Mouse (Mus musculus): Measurements from ENCODE around the gene Myf6.

Myf6 gene

GRCm38 (mm10) chr10:107494568-107494967 is at the start of gene Myf6:
TSS of gene Myf6 (minus strand) at chr10:107494737.
- in situ Hi-C loops (cut with MboI, MseI), result no loop called here

- in situ Hi-C loops (cut with MboI, MseI), result no loop called here
Observed at GRCm38 (mm10) chr10:107543026-107543425, 48.5 kb upstream of the Myf6 start.

- in situ Hi-C loops (cut with MboI, MseI), result no loop called here
Observed at GRCm38 (mm10) chr10:107528758-107529157, 34.2 kb upstream of the Myf6 start.

GRCm38 (mm10) chr10:107519216-107519615 is 24.7 kb upstream of the Myf6 start:
- in situ Hi-C loops (cut with MboI, MseI), result no loop called here

- in situ Hi-C loops (cut with MboI, MseI), result no loop called here
Observed at GRCm38 (mm10) chr10:107516641-107517040, 22.1 kb upstream of the Myf6 start.

GRCm38 (mm10) chr10:107514735-107515134 is 20.2 kb upstream of the Myf6 start:
- in situ Hi-C loops (cut with MboI, MseI), result no loop called here

- in situ Hi-C loops (cut with MboI, MseI), result no loop called here
Observed at GRCm38 (mm10) chr10:107506397-107506796, 11.9 kb upstream of the Myf6 start.

GRCm38 (mm10) chr10:107503430-107503829 is 8.9 kb upstream of the Myf6 start:
- in situ Hi-C loops (cut with MboI, MseI), result no loop called here

GRCm38 (mm10) chr10:107502193-107502592 is 7.7 kb upstream of the Myf6 start:
- in situ Hi-C loops (cut with MboI, MseI), result no loop called here

- in situ Hi-C loops (cut with MboI, MseI), result no loop called here
Observed at GRCm38 (mm10) chr10:107499656-107500055, 5.1 kb upstream of the Myf6 start.

GRCm38 (mm10) chr10:107496402-107496801 is 1.9 kb upstream of the Myf6 start:
- in situ Hi-C loops (cut with MboI, MseI), result no loop called here

- in situ Hi-C loops (cut with MboI, MseI), result no loop called here
Observed at GRCm38 (mm10) chr10:107493580-107494474, 710 bp downstream of the Myf6 start.

- in situ Hi-C loops (cut with MboI, MseI), result no loop called here
Observed at GRCm38 (mm10) chr10:107492867-107493579, 1.5 kb downstream of the Myf6 start.

- in situ Hi-C loops (cut with MboI, MseI), result no loop called here
Observed at GRCm38 (mm10) chr10:107488654-107489315, 5.8 kb downstream of the Myf6 start.

GRCm38 (mm10) chr10:107486770-107487169 is 7.8 kb downstream of the Myf6 start:
- in situ Hi-C loops (cut with MboI, MseI), result no loop called here

GRCm38 (mm10) chr10:107485870-107486269 is 8.7 kb downstream of the Myf6 start, which contains the start of gene Myf5:
TSS of gene Myf5 (minus strand) at chr10:107486134.
- in situ Hi-C loops (cut with MboI, MseI), result no loop called here

- in situ Hi-C loops (cut with MboI, MseI), result no loop called here
Observed at GRCm38 (mm10) chr10:107484050-107484449, 10.5 kb downstream of the Myf6 start.

GRCm38 (mm10) chr10:107473497-107473896 is 21.0 kb downstream of the Myf6 start:
- in situ Hi-C loops (cut with MboI, MseI), result no loop called here

- in situ Hi-C loops (cut with MboI, MseI), result no loop called here
Observed at GRCm38 (mm10) chr10:107471712-107472111, 22.8 kb downstream of the Myf6 start.

- in situ Hi-C loops (cut with MboI, MseI), result no loop called here
Observed at GRCm38 (mm10) chr10:107467819-107468218, 26.7 kb downstream of the Myf6 start.

GRCm38 (mm10) chr10:107449496-107450330 is 44.8 kb downstream of the Myf6 start:
- in situ Hi-C loops (cut with MboI, MseI), result loop anchor here (10.0 kb wide), 1 partner anchor 305 kb away; no protein-coding TSS in a partner anchor

Data from T-helper 2 cell (primary cell).